Mouse (Mus musculus) forebrain, embryonic 16.5 days (tissue): Measurements from ENCODE around the gene Plau. TPM values are rescaled to one million over a fixed set of nuclear protein-coding genes. Genes with fewer than 3 reads are reported as not detected.

Source experiments
- ATAC-seq: fragments of 200-750 bp; cut with Nextera tagmentation; 2 replicates; pipeline ENCODE4 v1.8.0; 2017; ENCODE audit warnings: mild to moderate bottlenecking, moderate library complexity
- H3K27ac ChIP-seq: fragments of 300-500 bp; sonication (generic); 2 replicates; pipeline ENCODE4 v1.5.1; 2014; ENCODE audit warnings: low read length, control low read depth
- H3K27me3 ChIP-seq: fragments of 300-500 bp; sonication (generic); replicated peaks from 2 replicates; pipeline ENCODE4 v1.6.1; 2014; ENCODE audit warnings: low read length; ENCODE audit not compliant: control insufficient read depth, insufficient read depth
- H3K36me3 ChIP-seq: fragments of 300-500 bp; sonication (generic); 2 replicates; pipeline ENCODE4 v1.6.1; 2014; ENCODE audit not compliant: control insufficient read depth, insufficient read depth
- H3K4me1 ChIP-seq: fragments of 300-500 bp; sonication (generic); replicated peaks from 2 replicates; pipeline ENCODE4 v1.6.1; 2014; ENCODE audit warnings: low read length; ENCODE audit not compliant: control insufficient read depth, insufficient read depth
- H3K4me2 ChIP-seq: fragments of 300-500 bp; sonication (generic); 2 replicates; pipeline ENCODE4 v1.6.1; 2014; ENCODE audit warnings: mild to moderate bottlenecking, low read length, control low read depth
- H3K4me3 ChIP-seq: fragments of 300-500 bp; sonication (generic); replicated peaks from 2 replicates; pipeline ENCODE4 v1.5.1; 2014; ENCODE audit warnings: mild to moderate bottlenecking, low read length, control low read depth
- H3K9ac ChIP-seq: fragments of 300-500 bp; sonication (generic); replicated peaks from 2 replicates; pipeline ENCODE4 v1.6.1; 2014; ENCODE audit warnings: low read depth, low read length, control low read depth
- H3K9me3 ChIP-seq: fragments of 300-500 bp; sonication (generic); 2 replicates; pipeline ENCODE4 v1.6.1; 2016; ENCODE audit warnings: low read length; ENCODE audit not compliant: control insufficient read depth
- WGBS: fragments of 180-500 bp; shearing (Covaris S2); extraction: QIAGEN DNeasy Blood & Tissue Kit; methylation state at CpG from one replicate; pipeline ENCODE4 v1.1.7; 2014; 5-methylcytosine and 5-hydroxymethylcytosine counted together
- polyA plus RNA-seq: library from polyadenylated mRNA; unstranded; fragments of >200 nt; fragmentation: Nextera tagmentation; extraction: Ambion mirVana; gene quantifications from 2 replicates; pipeline ENCODE4 v1.2.1, GENCODE M21; 2015

Plau gene
- polyA plus RNA-seq, 1 experiment from 2014 or later, result 0.33 TPM

GRCm38 (mm10) chr14:20871495-20871894, 35.0 kb downstream of the Plau start:
- Histone ChIP-seq H3K9ac (no peak overlapping the region), H3K36me3 (no peaks in the 10 kb centered on the region), H3K27ac (no peak overlapping the region), H3K4me3 (no peak overlapping the region), H3K27me3 (no peaks in the 10 kb centered on the region), H3K4me1 (no peaks in the 10 kb centered on the region), H3K9me3 (no peaks in the 10 kb centered on the region), H3K4me2 (no peak overlapping the region)
- ATAC-seq, result no peak
- WGBS, result 89% methylated on average over 1 of the region's 1 CpGs

DNA sequence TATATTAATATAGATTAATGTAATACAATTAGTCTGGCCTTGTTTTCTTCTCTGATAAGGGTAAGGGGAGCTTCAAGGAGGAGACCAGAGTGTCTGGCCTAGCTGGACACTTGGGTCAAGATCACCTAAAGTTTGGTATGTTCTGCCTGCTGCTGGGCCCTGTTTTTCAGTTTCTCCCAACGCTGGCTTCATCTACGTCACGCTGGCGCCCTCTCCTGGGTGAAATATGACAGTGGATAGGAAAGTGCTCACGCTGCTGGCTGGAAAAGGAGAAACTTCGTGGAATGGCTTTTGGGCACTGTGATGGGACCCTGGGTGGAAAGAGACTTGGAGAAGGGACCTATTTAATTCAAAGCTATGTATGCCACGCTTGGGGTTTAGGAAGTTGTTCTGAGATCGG, 36.8 kb downstream of the Plau start:
- Histone ChIP-seq H3K4me3 (no peak overlapping the region), H3K4me1 (no peaks in the 10 kb centered on the region), H3K27ac (no peak overlapping the region), H3K9me3 (no peaks in the 10 kb centered on the region), H3K9ac (no peak overlapping the region), H3K27me3 (no peaks in the 10 kb centered on the region), H3K36me3 (no peaks in the 10 kb centered on the region), H3K4me2 (no peak overlapping the region)
- ATAC-seq, result 0 out of 2 replicates have a peak, but pooled peaks have one; percentile 33
- 3% methylated on average over 8 of the region's 8 CpGs for WGBS

DNA sequence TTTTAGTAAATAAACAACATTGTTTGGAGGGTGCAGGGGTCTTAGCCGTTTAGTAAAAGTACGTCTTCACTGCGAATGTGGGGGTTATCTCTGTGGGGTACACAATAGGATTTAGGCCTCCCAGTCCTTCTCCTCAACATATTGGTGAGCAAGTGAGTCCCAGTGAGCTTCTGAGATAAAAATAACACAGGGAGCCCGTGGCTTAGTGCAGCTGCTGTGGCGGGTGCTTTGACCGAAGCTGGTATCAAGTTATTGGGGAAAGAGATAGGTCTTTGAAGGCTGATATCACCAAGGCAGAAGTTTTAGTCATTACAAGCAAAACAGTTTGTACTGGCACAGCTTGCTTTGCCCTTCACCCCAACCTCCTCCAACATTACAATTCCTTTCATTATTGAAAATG, 37.5 kb downstream of the Plau start:
- no peaks in the 10 kb centered on the region for H3K36me3 ChIP-seq
- no peaks in the 10 kb centered on the region for H3K4me1 ChIP-seq
- no peak overlapping the region for H3K4me2 ChIP-seq
- H3K9me3 ChIP-seq, result no peaks in the 10 kb centered on the region
- H3K27me3 ChIP-seq, result no peaks in the 10 kb centered on the region
- no peak overlapping the region for H3K9ac ChIP-seq
- no peak overlapping the region for H3K27ac ChIP-seq
- no peak overlapping the region for H3K4me3 ChIP-seq
- WGBS, result 60% methylated on average over 6 of the region's 6 CpGs
- ATAC-seq, result no peak

DNA sequence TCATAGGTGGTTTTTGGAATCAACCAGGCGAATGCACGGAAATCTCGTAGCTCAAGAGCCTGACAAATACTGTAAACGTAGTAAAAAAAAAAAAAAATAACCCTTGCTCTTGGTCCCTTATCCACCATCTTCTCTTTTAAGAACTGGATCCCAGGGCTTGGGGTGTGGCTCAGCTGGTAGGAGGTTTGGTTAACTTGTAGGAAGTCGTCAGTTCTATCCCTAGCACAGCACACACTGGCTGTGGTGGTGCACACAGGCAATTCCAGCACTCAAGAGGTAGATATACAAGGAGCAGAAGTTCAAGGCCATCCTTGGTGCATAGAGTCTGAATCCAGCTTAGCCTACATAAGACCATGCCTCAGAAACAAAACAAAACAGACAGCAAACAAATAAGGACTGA, 48.2 kb downstream of the Plau start:
- no peak overlapping the region for H3K4me2 ChIP-seq
- no peak overlapping the region for H3K4me3 ChIP-seq
- no peak overlapping the region for H3K9ac ChIP-seq
- 83% methylated on average over 5 of the region's 5 CpGs for WGBS
- H3K36me3 ChIP-seq, result no peaks in the 10 kb centered on the region
- H3K9me3 ChIP-seq, result no peaks in the 10 kb centered on the region
- no peak for ATAC-seq
- H3K27me3 ChIP-seq, result no peaks in the 10 kb centered on the region
- H3K4me1 ChIP-seq, result no peaks in the 10 kb centered on the region
- H3K27ac ChIP-seq, result no peak overlapping the region

- Histone ChIP-seq H3K36me3 (no peaks in the 10 kb centered on the region), H3K4me3 (no peak overlapping the region), H3K4me2 (no peak overlapping the region), H3K27me3 (no peaks in the 10 kb centered on the region), H3K9me3 (no peaks in the 10 kb centered on the region), H3K27ac (no peak overlapping the region), H3K4me1 (no peaks in the 10 kb centered on the region), H3K9ac (no peak overlapping the region)
- whole genome bisulfite sequencing, result 33% methylated on average over 10 of the region's 10 CpGs
- no peak for ATAC-seq
Observed at GRCm38 (mm10) chr14:20885091-20885888, 48.8 kb downstream of the Plau start.

DNA sequence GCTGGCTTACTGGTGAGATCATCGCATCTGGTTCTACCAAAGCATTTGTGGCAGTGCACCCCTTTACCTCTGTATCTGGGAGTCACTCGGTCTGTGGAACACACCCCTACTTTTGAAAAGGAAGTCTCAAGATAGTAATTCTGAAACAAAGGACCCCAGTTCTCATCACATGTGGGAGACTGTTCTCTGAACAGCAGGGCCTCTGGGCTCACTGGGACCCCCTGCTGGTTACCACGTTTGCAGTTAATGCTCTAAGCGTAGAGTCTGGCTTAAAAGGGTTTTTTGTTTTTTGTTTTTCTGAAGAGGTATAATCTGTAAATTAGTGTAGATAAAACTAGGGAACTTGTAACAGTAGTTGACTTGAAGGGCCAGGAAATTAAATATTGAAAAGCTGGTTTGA, 49.8 kb downstream of the Plau start:
- H3K27me3 ChIP-seq, result no peaks in the 10 kb centered on the region
- no peak overlapping the region for H3K4me2 ChIP-seq
- WGBS, result 26% methylated on average over 4 of the region's 4 CpGs
- no peaks in the 10 kb centered on the region for H3K4me1 ChIP-seq
- no peaks in the 10 kb centered on the region for H3K36me3 ChIP-seq
- H3K27ac ChIP-seq, result no peak overlapping the region
- no peak overlapping the region for H3K4me3 ChIP-seq
- H3K9ac ChIP-seq, result no peak overlapping the region
- H3K9me3 ChIP-seq, result no peaks in the 10 kb centered on the region
- no peak for ATAC-seq

- Histone ChIP-seq H3K4me2 (no peak overlapping the region), H3K9me3 (no peaks in the 10 kb centered on the region), H3K4me3 (no peak overlapping the region), H3K4me1 (peaks cover 8% of the 10 kb centered on the region), H3K27me3 (no peaks in the 10 kb centered on the region), H3K36me3 (no peaks in the 10 kb centered on the region), H3K27ac (no peak overlapping the region), H3K9ac (no peak overlapping the region)
- no peak for ATAC-seq
- WGBS, result 91% methylated on average over 7 of the region's 7 CpGs
Observed at GRCm38 (mm10) chr14:20887541-20888085, 51.2 kb downstream of the Plau start.

DNA sequence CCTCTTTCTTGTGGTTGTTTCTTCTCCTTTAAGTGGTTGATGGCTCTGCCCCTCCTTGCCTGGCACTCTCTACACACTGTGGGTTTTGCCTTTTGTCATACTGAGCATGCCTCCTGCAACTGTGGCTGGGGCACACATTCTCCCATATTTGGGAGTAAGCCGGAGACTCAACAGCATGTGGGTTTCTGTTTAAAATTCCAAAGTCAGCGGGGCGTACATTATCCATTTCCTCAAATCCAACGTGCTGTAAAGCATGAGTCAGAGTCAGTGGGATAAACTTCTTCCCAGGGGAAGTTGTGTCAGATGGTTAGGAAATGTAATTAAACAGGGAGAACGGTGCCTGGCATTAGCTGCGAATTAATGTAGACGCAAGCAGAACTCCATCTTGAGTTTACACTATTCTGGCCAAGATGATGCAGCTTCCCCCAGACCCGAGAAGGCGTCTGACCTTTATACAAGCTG, 55.5 kb downstream of the Plau start:
- H3K9ac ChIP-seq, result no peak overlapping the region
- no peaks in the 10 kb centered on the region for H3K36me3 ChIP-seq
- peaks cover 8% of the 10 kb centered on the region for H3K4me1 ChIP-seq
- no peaks in the 10 kb centered on the region for H3K9me3 ChIP-seq
- H3K27me3 ChIP-seq, result no peaks in the 10 kb centered on the region
- H3K4me2 ChIP-seq, result no peak overlapping the region
- no peak overlapping the region for H3K27ac ChIP-seq
- WGBS, result 30% methylated on average over 9 of the region's 9 CpGs
- H3K4me3 ChIP-seq, result no peak overlapping the region
- peak; percentile 66 for ATAC-seq
